Mouse (Mus musculus): ENCODE data around the gene Fibcd1.

GRCm38 (mm10) chr2:31869692-31870091 is 23.9 kb upstream of the Fibcd1 start:
- TF ChIP-seq MYOD1 (IDR thresholded peaks at IDR 0.05; ENCODE audit: control insufficient read depth, insufficient read length, low read depth) (no peak), CTCF (IDR thresholded peaks at IDR 0.05; ENCODE audit: control insufficient read depth, insufficient read depth, insufficient read length) (no peak), FOSL1 (IDR thresholded peaks at IDR 0.05; ENCODE audit: insufficient read depth, low read length, poor library complexity, severe bottlenecking) (no peak), MAX (IDR thresholded peaks at IDR 0.05) (no peak)
